In the genomic region with DNA sequence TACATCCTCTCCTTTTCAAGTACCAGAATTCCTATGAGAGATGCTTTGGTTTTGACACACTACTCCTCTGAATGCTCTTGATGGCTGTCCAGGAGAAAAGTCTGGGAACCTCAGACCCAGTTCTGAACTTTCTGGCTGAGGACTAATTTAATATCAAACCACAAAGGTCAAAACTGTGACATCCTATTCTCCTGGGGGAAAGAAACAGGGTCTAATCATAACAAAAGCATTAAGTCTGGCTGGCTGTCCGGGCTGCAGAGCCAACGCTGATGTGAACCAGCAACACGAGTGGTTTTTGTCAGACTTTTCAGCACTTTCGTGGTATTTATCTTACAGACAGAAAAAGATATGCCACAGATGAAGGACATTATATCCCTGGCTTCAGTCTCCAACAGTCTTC, we compare ENCODE assay signal across 8 mouse cellular contexts.
DNase-seq lines count a peak whose midpoint lies in the region; ATAC-seq and TF ChIP-seq lines count a peak whose summit lies in the region.

No protein-coding gene starts in this region.

- H3K9me3 ChIP-seq in kidney, embryonic 14.5 days (ENCODE audit: control insufficient read depth, low read length): no peaks in the 10 kb centered on the region
- no peaks in the 10 kb centered on the region for H3K9me3 ChIP-seq in hindbrain, embryonic 13.5 days
- H3K9me3 ChIP-seq in neural tube, embryonic 15.5 days (replicated peaks): no peaks in the 10 kb centered on the region

- H3K4me1 ChIP-seq in kidney, adult 2 months (ENCODE audit: control insufficient read depth, insufficient read depth, low read length): no peaks in the 10 kb centered on the region
- 0 out of 2 replicates have a peak, but pooled peaks cover 4% of the 10 kb centered on the region for H3K4me1 ChIP-seq in kidney, embryonic 14.5 days (ENCODE audit: control insufficient read depth, insufficient read depth, low read length)
- peaks cover 62% of the 10 kb centered on the region for H3K4me1 ChIP-seq in hindbrain, embryonic 13.5 days (replicated peaks)
- peaks cover 58% of the 10 kb centered on the region for H3K4me1 ChIP-seq in neural tube, embryonic 15.5 days

- TF ChIP-seq POLR2A in kidney, adult 2 months (IDR thresholded peaks at IDR 0.05; ENCODE audit: low read depth, low read length): no peak

- H3K4me3 ChIP-seq in kidney, adult 2 months (ENCODE audit: insufficient read depth, low read depth, low read length): no peak overlapping the region
- H3K4me3 ChIP-seq in kidney, embryonic 14.5 days (ENCODE audit: low read length): no peak overlapping the region
- no peak overlapping the region for H3K4me3 ChIP-seq in gastrocnemius, adult 2 months
- no peak overlapping the region for H3K4me3 ChIP-seq in hindbrain, embryonic 13.5 days
- no peak overlapping the region for H3K4me3 ChIP-seq in neural tube, embryonic 15.5 days (replicated peaks)

- intact Hi-C loops in gastrocnemius, adult 2 months (cut with DNase I): no loop called here

- peak; percentile 47 for DNase-seq in kidney, adult 2 months
- DNase-seq in gastrocnemius, adult 2 months: peak; percentile 57
- no peak for DNase-seq in urinary bladder, postnatal 14 days (ENCODE audit: low spot score)
- no peak for DNase-seq in ovary, postnatal 14 days (ENCODE audit: low spot score)
- no peak for DNase-seq in lung, postnatal 14 days

- ATAC-seq in kidney, embryonic 14.5 days (ENCODE audit: low FRiP score, low TSS enrichment): no peak
- ATAC-seq in hindbrain, embryonic 13.5 days (ENCODE audit: low FRiP score): no peak
- no peak for ATAC-seq in neural tube, embryonic 15.5 days (ENCODE audit: low FRiP score)

- H3K27me3 ChIP-seq in kidney, adult 2 months (replicated peaks; ENCODE audit: control insufficient read depth, insufficient read depth, low read length): no peaks in the 10 kb centered on the region
- no peaks in the 10 kb centered on the region for H3K27me3 ChIP-seq in kidney, embryonic 14.5 days (ENCODE audit: control insufficient read depth, insufficient read depth, low read length)
- H3K27me3 ChIP-seq in hindbrain, embryonic 13.5 days: no peaks in the 10 kb centered on the region
- no peaks in the 10 kb centered on the region for H3K27me3 ChIP-seq in neural tube, embryonic 15.5 days (replicated peaks)

- H3K27ac ChIP-seq in kidney, adult 2 months (ENCODE audit: insufficient read depth, low read depth, low read length): no peak overlapping the region
- no peak overlapping the region for H3K27ac ChIP-seq in kidney, embryonic 14.5 days (ENCODE audit: low read depth, low read length)
- no peak overlapping the region for H3K27ac ChIP-seq in gastrocnemius, adult 2 months
- H3K27ac ChIP-seq in hindbrain, embryonic 13.5 days: peak overlapping the region; percentile 87
- peak overlapping the region; percentile 67 for H3K27ac ChIP-seq in neural tube, embryonic 15.5 days (replicated peaks)

- H3K9ac ChIP-seq in kidney, embryonic 14.5 days (ENCODE audit: low read depth, low read length): no peak overlapping the region
- H3K9ac ChIP-seq in hindbrain, embryonic 13.5 days: peak overlapping the region; percentile 39; the same call in 1 of the 2 replicates
- H3K9ac ChIP-seq in neural tube, embryonic 15.5 days (replicated peaks): no peak overlapping the region

- H3K36me3 ChIP-seq in kidney, adult 2 months (ENCODE audit: control insufficient read depth, insufficient read depth, low read length): no peaks in the 10 kb centered on the region
- no peaks in the 10 kb centered on the region for H3K36me3 ChIP-seq in kidney, embryonic 14.5 days (ENCODE audit: control insufficient read depth, insufficient read depth, low read length)
- H3K36me3 ChIP-seq in hindbrain, embryonic 13.5 days: 0 out of 2 replicates have a peak, but pooled peaks cover 6% of the 10 kb centered on the region
- no peaks in the 10 kb centered on the region for H3K36me3 ChIP-seq in neural tube, embryonic 15.5 days

- no peak overlapping the region for H3K4me2 ChIP-seq in kidney, embryonic 14.5 days (replicated peaks; ENCODE audit: low read depth, low read length)
- H3K4me2 ChIP-seq in hindbrain, embryonic 13.5 days: no peak overlapping the region
- no peak overlapping the region for H3K4me2 ChIP-seq in neural tube, embryonic 15.5 days

- WGBS in kidney, adult 2 months: 53% methylated on average over 4 of the region's 4 CpGs
- WGBS in kidney, embryonic 14.5 days: 51% methylated on average over 4 of the region's 4 CpGs
- 52% methylated on average over 4 of the region's 4 CpGs for WGBS in hindbrain, embryonic 13.5 days
- WGBS in neural tube, embryonic 15.5 days: 52% methylated on average over 4 of the region's 4 CpGs

- no peak for TF ChIP-seq CTCF in kidney, adult 2 months (conservative IDR thresholded peaks at IDR 0.05; ENCODE audit: insufficient read depth, insufficient read length, low read depth, low read length)
- no peak for TF ChIP-seq CTCF in gastrocnemius, adult 2 months (IDR thresholded peaks at IDR 0.05)

Comparison
In these comparisons a context has a peak if more than half of its experiments do, and no peak if none do; other contexts are left out.
1. DNase-seq: peak in kidney, adult 2 months (single experiment) and gastrocnemius, adult 2 months (single experiment); none in urinary bladder, postnatal 14 days (single experiment), ovary, postnatal 14 days (single experiment) and lung, postnatal 14 days (single experiment).
2. H3K27ac ChIP-seq: peak in hindbrain, embryonic 13.5 days (single experiment) and neural tube, embryonic 15.5 days (single experiment); none in kidney, adult 2 months (single experiment), kidney, embryonic 14.5 days (single experiment) and gastrocnemius, adult 2 months (single experiment).